Mouse (Mus musculus) embryonic facial prominence, embryonic 15.5 days (tissue): ENCODE measurements at regions not wholly inside any gene's neighbourhood (a gene's known extent, or its start where the extent isn't known, plus 50 kb on each side); places are given as distances from the start of the nearest gene placed in this dataset.

Experiments
- ATAC-seq: fragments of 200-750 bp; cut with Nextera tagmentation; 2 replicates; pipeline ENCODE4 v1.8.0; 2017; ENCODE audit warnings: low read depth, moderate TSS enrichment; ENCODE audit not compliant: insufficient number of reproducible peaks, low FRiP score, low TSS enrichment
- H3K27ac ChIP-seq: fragments of 300-500 bp; sonication (generic); replicated peaks from 2 replicates; pipeline ENCODE4 v1.5.1; 2015; ENCODE audit warnings: mild to moderate bottlenecking, inconsistent platforms
- H3K27me3 ChIP-seq: fragments of 300-500 bp; sonication (generic); 2 replicates; pipeline ENCODE4 v1.6.1; 2015; ENCODE audit warnings: inconsistent platforms
- H3K36me3 ChIP-seq: fragments of 300-500 bp; sonication (generic); 2 replicates; pipeline ENCODE4 v1.6.1; 2015; ENCODE audit warnings: mild to moderate bottlenecking, inconsistent platforms
- H3K4me1 ChIP-seq: fragments of 300-500 bp; sonication (generic); 2 replicates; pipeline ENCODE4 v1.6.1; 2015; ENCODE audit warnings: inconsistent platforms
- H3K4me2 ChIP-seq: fragments of 300-500 bp; sonication (generic); replicated peaks from 2 replicates; pipeline ENCODE4 v1.6.1; 2015; ENCODE audit warnings: mild to moderate bottlenecking, inconsistent platforms
- H3K4me3 ChIP-seq: fragments of 300-500 bp; sonication (generic); replicated peaks from 2 replicates; pipeline ENCODE4 v1.5.1; 2015; ENCODE audit warnings: mild to moderate bottlenecking, inconsistent platforms
- H3K9ac ChIP-seq: fragments of 300-500 bp; sonication (generic); 2 replicates; pipeline ENCODE4 v1.6.1; 2015; ENCODE audit warnings: inconsistent platforms
- H3K9me3 ChIP-seq: fragments of 300-500 bp; sonication (generic); replicated peaks from 2 replicates; pipeline ENCODE4 v1.6.1; 2016; ENCODE audit warnings: inconsistent platforms
- WGBS: fragments of 180-500 bp; shearing (Covaris S2); methylation state at CpG from one replicate; pipeline ENCODE4 v1.1.7; 2015; 5-methylcytosine and 5-hydroxymethylcytosine counted together

DNA sequence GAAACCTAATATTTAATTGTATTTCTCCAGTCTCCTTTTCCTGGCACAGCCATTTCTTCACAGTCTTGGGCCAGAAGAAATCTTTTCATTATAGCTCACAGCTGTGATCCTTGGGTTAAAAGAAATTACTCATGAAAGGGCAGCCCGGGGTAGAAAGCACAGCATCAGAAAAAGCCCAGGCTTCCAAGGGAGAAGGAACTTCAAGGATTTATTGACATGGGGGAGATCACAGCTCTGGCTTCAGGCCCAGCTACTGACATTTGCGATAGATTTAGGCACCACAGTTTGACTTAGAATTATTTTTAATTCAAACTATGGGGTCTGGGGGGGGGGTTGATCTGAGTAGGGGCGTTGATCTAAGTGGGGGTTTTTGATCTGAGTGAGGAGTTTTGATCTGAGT lies 291.3 kb downstream of the Gm9195 start:
- no peaks in the 10 kb centered on the region for H3K4me1 ChIP-seq
- no peaks in the 10 kb centered on the region for H3K36me3 ChIP-seq
- no peak overlapping the region for H3K4me2 ChIP-seq
- no peaks in the 10 kb centered on the region for H3K9me3 ChIP-seq
- 61% methylated on average over 3 of the region's 3 CpGs for WGBS
- H3K9ac ChIP-seq = no peak overlapping the region
- no peak overlapping the region for H3K27ac ChIP-seq
- ATAC-seq = no peak
- H3K27me3 ChIP-seq = no peaks in the 10 kb centered on the region
- H3K4me3 ChIP-seq = no peak overlapping the region

GRCm38 (mm10) chr14:72199900-72200299 lies 291.7 kb downstream of the Gm9195 start:
- no peak overlapping the region for H3K4me2 ChIP-seq
- H3K9ac ChIP-seq = no peak overlapping the region
- H3K4me1 ChIP-seq = no peaks in the 10 kb centered on the region
- no peak overlapping the region for H3K27ac ChIP-seq
- no peaks in the 10 kb centered on the region for H3K27me3 ChIP-seq
- no peak for ATAC-seq
- no peak overlapping the region for H3K4me3 ChIP-seq
- no peaks in the 10 kb centered on the region for H3K36me3 ChIP-seq
- H3K9me3 ChIP-seq = no peaks in the 10 kb centered on the region

- no peak for ATAC-seq
- Histone ChIP-seq H3K9me3 (no peaks in the 10 kb centered on the region), H3K4me2 (no peak overlapping the region), H3K9ac (no peak overlapping the region), H3K4me1 (no peaks in the 10 kb centered on the region), H3K4me3 (no peak overlapping the region), H3K27ac (no peak overlapping the region), H3K36me3 (no peaks in the 10 kb centered on the region), H3K27me3 (no peaks in the 10 kb centered on the region)
- WGBS = 54% methylated on average over 7 of the region's 7 CpGs
Measured at GRCm38 (mm10) chr14:72197972-72198371, 293.7 kb downstream of the Gm9195 start.

- Histone ChIP-seq H3K4me1 (no peaks in the 10 kb centered on the region; the same call in 1 of the 2 replicates), H3K27me3 (no peaks in the 10 kb centered on the region), H3K9me3 (no peaks in the 10 kb centered on the region), H3K36me3 (no peaks in the 10 kb centered on the region), H3K27ac (no peak overlapping the region), H3K4me3 (no peak overlapping the region), H3K9ac (no peak overlapping the region), H3K4me2 (no peak overlapping the region)
- no peak for ATAC-seq
- WGBS = 17% methylated on average over 5 of the region's 5 CpGs
Measured at GRCm38 (mm10) chr14:72187329-72187984, 304.2 kb downstream of the Gm9195 start.

DNA sequence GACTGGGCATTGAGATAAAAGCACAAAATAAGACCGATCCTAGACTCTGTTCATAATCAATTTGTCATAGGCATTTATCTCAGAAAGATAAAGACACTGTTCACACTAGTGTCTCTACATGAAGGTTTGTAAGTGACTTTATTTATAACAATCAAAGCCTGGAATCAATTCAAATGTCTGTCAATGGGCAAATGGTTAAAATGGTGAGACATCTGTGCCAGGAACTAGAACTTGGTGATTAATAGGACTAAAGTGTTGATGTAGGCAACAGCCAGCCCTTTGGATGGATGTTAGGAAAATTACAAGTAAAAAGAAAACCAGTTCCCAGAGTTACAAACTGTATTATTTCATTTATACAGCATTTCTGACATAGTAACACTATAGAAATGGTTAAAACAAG lies 315.9 kb downstream of the Gm9195 start:
- no peaks in the 10 kb centered on the region for H3K36me3 ChIP-seq
- H3K9ac ChIP-seq = no peak overlapping the region
- H3K4me1 ChIP-seq = no peaks in the 10 kb centered on the region
- H3K27me3 ChIP-seq = no peaks in the 10 kb centered on the region
- H3K9me3 ChIP-seq = no peaks in the 10 kb centered on the region
- no peak overlapping the region for H3K4me3 ChIP-seq
- no peak for ATAC-seq
- no peak overlapping the region for H3K27ac ChIP-seq
- WGBS = 88% methylated on average over 1 of the region's 1 CpGs
- no peak overlapping the region for H3K4me2 ChIP-seq

GRCm38 (mm10) chr14:72172549-72173405 lies 318.9 kb downstream of the Gm9195 start:
- Histone ChIP-seq H3K4me2 (no peak overlapping the region), H3K9me3 (no peaks in the 10 kb centered on the region), H3K36me3 (no peaks in the 10 kb centered on the region), H3K4me1 (no peaks in the 10 kb centered on the region), H3K27ac (no peak overlapping the region), H3K27me3 (no peaks in the 10 kb centered on the region), H3K9ac (no peak overlapping the region), H3K4me3 (no peak overlapping the region)
- ATAC-seq = no peak
- 71% methylated on average over 20 of the region's 20 CpGs for WGBS

- Histone ChIP-seq H3K4me2 (no peak overlapping the region), H3K36me3 (no peaks in the 10 kb centered on the region), H3K27me3 (no peaks in the 10 kb centered on the region), H3K9me3 (no peaks in the 10 kb centered on the region), H3K4me3 (no peak overlapping the region), H3K4me1 (no peaks in the 10 kb centered on the region), H3K9ac (no peak overlapping the region), H3K27ac (no peak overlapping the region)
- WGBS = 83% methylated on average over 3 of the region's 3 CpGs
- no peak for ATAC-seq
Measured at GRCm38 (mm10) chr14:72171777-72172176, 319.9 kb downstream of the Gm9195 start.

DNA sequence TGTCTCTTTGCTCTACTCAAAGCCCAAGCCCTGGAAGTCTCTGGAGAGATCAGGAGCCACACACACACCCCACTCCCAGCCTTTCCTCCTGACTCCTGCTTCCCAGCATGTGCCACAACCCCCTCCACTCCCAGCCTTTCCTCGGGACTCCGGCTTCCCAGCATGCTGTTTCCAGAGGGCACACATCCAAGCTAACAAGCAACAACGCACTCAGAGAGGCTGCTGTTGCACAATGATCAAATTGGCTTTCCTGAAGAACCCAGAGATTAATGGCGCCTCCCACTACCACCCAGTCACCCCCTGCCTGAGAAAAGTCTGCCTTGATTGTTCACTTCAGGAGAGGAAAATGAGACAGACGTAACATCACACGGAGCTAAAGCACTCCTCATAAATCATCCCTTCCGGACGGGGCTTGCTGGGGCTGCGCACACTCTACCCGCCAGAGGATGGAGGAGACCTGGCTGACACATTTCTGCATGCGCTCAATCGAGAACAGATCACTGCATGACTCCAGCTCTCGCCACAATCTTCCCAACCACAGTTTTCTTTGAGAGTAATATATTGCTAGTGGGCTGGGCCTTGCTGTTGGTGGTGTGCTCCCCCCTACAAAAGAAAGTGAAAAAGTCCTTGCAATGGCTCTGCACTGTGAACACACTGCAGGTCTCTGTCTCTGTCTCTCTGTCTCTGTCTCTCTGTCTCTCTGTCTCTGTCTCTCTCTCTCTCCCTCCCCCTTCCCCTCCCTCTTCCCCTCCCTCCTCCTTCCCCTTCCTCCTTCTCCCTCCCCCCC lies 332.9 kb downstream of the Gm9195 start:
- Histone ChIP-seq H3K27me3 (no peaks in the 10 kb centered on the region), H3K27ac (no peak overlapping the region), H3K9me3 (no peaks in the 10 kb centered on the region), H3K36me3 (no peaks in the 10 kb centered on the region), H3K4me3 (0 out of 2 replicates have a peak overlapping the region, but pooled peaks have one; percentile 3), H3K4me2 (peak overlapping the region; percentile 7; the same call in 1 of the 2 replicates), H3K9ac (no peak overlapping the region), H3K4me1 (0 out of 2 replicates have a peak, but pooled peaks cover 10% of the 10 kb centered on the region)
- WGBS = 32% methylated on average over 13 of the region's 13 CpGs
- no peak for ATAC-seq

GRCm38 (mm10) chr14:72155197-72155907 lies 336.3 kb downstream of the Gm9195 start:
- no peak for ATAC-seq
- H3K4me1 ChIP-seq = 0 out of 2 replicates have a peak, but pooled peaks cover 10% of the 10 kb centered on the region
- no peak overlapping the region for H3K4me3 ChIP-seq
- no peak overlapping the region for H3K9ac ChIP-seq
- H3K27me3 ChIP-seq = no peaks in the 10 kb centered on the region
- WGBS = 13% methylated on average over 11 of the region's 11 CpGs
- H3K36me3 ChIP-seq = no peaks in the 10 kb centered on the region
- H3K4me2 ChIP-seq = no peak overlapping the region
- H3K9me3 ChIP-seq = no peaks in the 10 kb centered on the region
- H3K27ac ChIP-seq = no peak overlapping the region

GRCm38 (mm10) chr14:72151676-72152075 lies 340.0 kb downstream of the Gm9195 start:
- Histone ChIP-seq H3K4me1 (no peaks in the 10 kb centered on the region), H3K36me3 (no peaks in the 10 kb centered on the region), H3K9ac (no peak overlapping the region), H3K4me2 (no peak overlapping the region), H3K9me3 (no peaks in the 10 kb centered on the region), H3K27me3 (no peaks in the 10 kb centered on the region), H3K27ac (no peak overlapping the region), H3K4me3 (no peak overlapping the region)
- 79% methylated on average over 4 of the region's 4 CpGs for WGBS
- no peak for ATAC-seq

DNA sequence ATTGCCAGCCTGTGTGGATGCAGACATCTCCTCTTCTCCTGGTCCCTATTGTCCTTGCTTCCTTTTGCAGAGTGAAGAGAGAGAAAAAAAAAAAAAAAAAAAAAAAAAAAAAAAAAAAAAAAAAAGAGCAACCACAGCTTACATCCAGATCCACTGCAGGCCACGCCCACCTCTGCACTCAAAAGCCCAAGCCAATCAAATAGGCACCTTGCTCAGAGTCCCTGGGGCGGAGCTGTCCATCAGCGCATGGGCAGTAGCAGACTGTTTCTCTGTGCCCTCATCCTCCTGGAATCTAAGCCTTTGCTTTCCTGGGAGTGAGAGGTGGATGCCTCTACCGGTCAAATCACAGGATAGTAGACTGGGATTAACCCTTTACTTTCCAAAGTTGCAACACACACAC lies 342.2 kb downstream of the Gm9195 start:
- no peaks in the 10 kb centered on the region for H3K9me3 ChIP-seq

More for the DNA sequence above, 342.2 kb downstream of the Gm9195 start:
- H3K4me3 ChIP-seq = no peak overlapping the region
- peak; percentile 39; the same call in 1 of the 2 replicates for ATAC-seq
- WGBS = 20% methylated on average over 4 of the region's 4 CpGs
- H3K27me3 ChIP-seq = no peaks in the 10 kb centered on the region
- H3K9ac ChIP-seq = no peak overlapping the region
- no peaks in the 10 kb centered on the region for H3K36me3 ChIP-seq
- H3K4me1 ChIP-seq = no peaks in the 10 kb centered on the region
- H3K27ac ChIP-seq = no peak overlapping the region
- no peak overlapping the region for H3K4me2 ChIP-seq
